Mouse (Mus musculus) hindbrain, embryonic 14.5 days (tissue): ENCODE results near the gene Prr15l. TPM values are rescaled to one million over a fixed set of nuclear protein-coding genes. Genes with fewer than 3 reads are reported as not detected.
A peak's percentile ranks its signal among the peaks of the same experiment; 100 is the strongest.

Source experiments
- ATAC-seq: fragments of 200-750 bp; cut with Nextera tagmentation; 2 replicates; pipeline ENCODE4 v1.8.0; 2017; ENCODE audit warnings: moderate number of reproducible peaks, mild to moderate bottlenecking, moderate TSS enrichment, moderate library complexity; ENCODE audit not compliant: low FRiP score
- DNase-seq: peaks from one replicate; pipeline ENCODE4 v3.0.0-alpha.2; 2015; ENCODE audit warnings: low spot score
- H3K27ac ChIP-seq: fragments of 300-500 bp; sonication (generic); 2 replicates; pipeline ENCODE4 v1.5.1; 2014; ENCODE audit warnings: mild to moderate bottlenecking, moderate library complexity
- H3K27me3 ChIP-seq: fragments of 300-500 bp; sonication (generic); 2 replicates; pipeline ENCODE4 v1.6.1; 2014; ENCODE audit warnings: mild to moderate bottlenecking, low read length, mixed read lengths; ENCODE audit not compliant: control insufficient read depth, insufficient read depth
- H3K36me3 ChIP-seq: fragments of 300-500 bp; sonication (generic); replicated peaks from 2 replicates; pipeline ENCODE4 v1.6.1; 2014; ENCODE audit not compliant: control insufficient read depth, insufficient read depth
- H3K4me1 ChIP-seq: fragments of 300-500 bp; sonication (generic); replicated peaks from 2 replicates; pipeline ENCODE4 v1.6.1; 2014; ENCODE audit warnings: antibody characterized with exemption, low read length, mixed read lengths; ENCODE audit not compliant: control insufficient read depth, insufficient read depth
- H3K4me2 ChIP-seq: fragments of 300-500 bp; sonication (generic); replicated peaks from 2 replicates; pipeline ENCODE4 v1.6.1; 2014; ENCODE audit warnings: mild to moderate bottlenecking, moderate library complexity
- H3K4me3 ChIP-seq: fragments of 300-500 bp; sonication (generic); replicated peaks from 2 replicates; pipeline ENCODE4 v1.5.1; 2014; ENCODE audit warnings: mild to moderate bottlenecking, low read length
- H3K9ac ChIP-seq: fragments of 300-500 bp; sonication (generic); 2 replicates; pipeline ENCODE4 v1.6.1; 2014
- H3K9me3 ChIP-seq: fragments of 300-500 bp; sonication (generic); 2 replicates; pipeline ENCODE4 v1.6.1; 2016; ENCODE audit warnings: low read length; ENCODE audit not compliant: control insufficient read depth
- WGBS: fragments of 180-500 bp; shearing (Covaris S2); extraction: QIAGEN DNeasy Blood & Tissue Kit; methylation state at CpG from one replicate; pipeline ENCODE4 v1.1.7; 2014; 5-methylcytosine and 5-hydroxymethylcytosine counted together
- polyA plus RNA-seq: library from polyadenylated mRNA; unstranded; fragments of >200 nt; fragmentation: Nextera tagmentation; extraction: Ambion mirVana; gene quantifications from 2 replicates; pipeline ENCODE4 v1.2.1, GENCODE M21; 2014

Gene Prr15l
- polyA plus RNA-seq, 1 experiment from 2014 or later: 0.16 TPM

DNA sequence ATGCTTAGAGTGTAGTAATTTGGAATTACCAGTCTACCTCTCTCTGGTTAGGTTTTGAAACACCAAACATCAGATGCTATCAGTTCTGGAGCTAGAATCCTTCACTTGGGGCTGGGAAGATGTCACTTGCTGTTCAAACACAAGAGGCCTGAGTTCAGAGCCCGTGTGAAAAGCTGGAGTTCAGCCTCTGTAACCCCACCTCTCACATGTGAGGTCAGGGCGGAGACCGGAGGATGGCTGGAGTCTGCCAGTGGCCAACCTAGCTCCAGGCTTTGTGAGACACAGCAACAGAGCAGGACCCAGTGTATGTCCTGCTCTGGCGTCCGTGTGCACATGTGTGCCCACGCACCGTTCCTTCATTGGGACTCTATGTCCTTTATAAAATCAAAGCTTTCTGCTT, 51.4 kb downstream of the Prr15l start:
- DNase-seq: no peak
- H3K4me3 ChIP-seq: no peak overlapping the region
- no peak overlapping the region for H3K9ac ChIP-seq
- H3K4me1 ChIP-seq: peaks cover 18% of the 10 kb centered on the region
- no peaks in the 10 kb centered on the region; the same call in 1 of the 2 replicates for H3K27me3 ChIP-seq
- no peak overlapping the region for H3K4me2 ChIP-seq
- H3K36me3 ChIP-seq: no peaks in the 10 kb centered on the region
- H3K27ac ChIP-seq: no peak overlapping the region
- WGBS: 82% methylated on average over 7 of the region's 7 CpGs
- H3K9me3 ChIP-seq: no peaks in the 10 kb centered on the region
- ATAC-seq: no peak

DNA sequence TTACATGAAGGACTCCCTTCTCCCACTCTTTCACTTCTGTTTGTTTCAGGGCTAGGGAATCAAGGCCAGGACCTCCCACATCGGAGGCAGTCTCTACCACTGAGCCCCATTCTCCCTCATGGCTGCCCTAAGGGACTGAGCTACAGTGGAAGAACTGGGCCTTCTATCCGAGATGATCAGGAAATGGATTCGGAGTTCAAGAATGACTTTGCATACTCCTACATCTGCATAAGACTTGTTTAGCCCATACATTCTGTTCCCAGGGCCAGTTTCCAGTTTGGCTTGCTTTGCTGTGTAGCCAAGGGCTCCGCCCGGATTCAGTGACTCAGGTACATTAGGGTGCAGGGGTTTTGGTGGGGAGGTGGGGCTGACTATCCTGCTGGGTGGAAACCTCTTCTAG, 52.1 kb downstream of the Prr15l start:
- Histone ChIP-seq H3K9ac (no peak overlapping the region), H3K4me1 (peaks cover 18% of the 10 kb centered on the region), H3K27ac (no peak overlapping the region), H3K27me3 (no peaks in the 10 kb centered on the region; the same call in none of the 2 replicates), H3K36me3 (no peaks in the 10 kb centered on the region), H3K4me3 (no peak overlapping the region), H3K9me3 (no peaks in the 10 kb centered on the region), H3K4me2 (no peak overlapping the region)
- WGBS: 80% methylated on average over 5 of the region's 5 CpGs
- DNase-seq: no peak
- ATAC-seq: no peak

DNA sequence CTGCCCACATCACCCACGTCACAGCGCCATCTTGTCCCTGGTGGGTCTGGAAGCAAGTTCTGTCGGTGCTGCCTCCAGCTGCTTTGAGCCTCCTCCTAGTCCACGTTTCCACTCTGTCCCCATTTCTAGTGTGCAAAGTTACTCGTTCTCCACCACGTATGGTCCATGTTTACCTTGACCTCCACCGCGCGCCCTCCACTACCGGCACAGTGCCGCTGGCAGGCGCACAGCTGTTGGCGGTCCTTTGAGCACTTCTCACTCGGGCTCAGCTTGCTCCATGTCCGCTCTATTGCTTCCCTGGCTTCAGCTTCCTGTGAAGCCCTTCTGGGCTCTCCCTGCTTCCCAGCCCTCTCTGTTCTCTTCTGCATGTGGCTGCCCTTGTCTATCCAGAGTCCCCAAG, 53.6 kb downstream of the Prr15l start:
- H3K4me1 ChIP-seq: peaks cover 6% of the 10 kb centered on the region
- no peak overlapping the region for H3K4me3 ChIP-seq
- H3K9ac ChIP-seq: no peak overlapping the region
- H3K27me3 ChIP-seq: peaks cover 3% of the 10 kb centered on the region
- H3K9me3 ChIP-seq: no peaks in the 10 kb centered on the region
- H3K27ac ChIP-seq: no peak overlapping the region
- no peak for DNase-seq
- WGBS: 81% methylated on average over 15 of the region's 15 CpGs
- ATAC-seq: no peak
- H3K36me3 ChIP-seq: no peaks in the 10 kb centered on the region
- no peak overlapping the region for H3K4me2 ChIP-seq

DNA sequence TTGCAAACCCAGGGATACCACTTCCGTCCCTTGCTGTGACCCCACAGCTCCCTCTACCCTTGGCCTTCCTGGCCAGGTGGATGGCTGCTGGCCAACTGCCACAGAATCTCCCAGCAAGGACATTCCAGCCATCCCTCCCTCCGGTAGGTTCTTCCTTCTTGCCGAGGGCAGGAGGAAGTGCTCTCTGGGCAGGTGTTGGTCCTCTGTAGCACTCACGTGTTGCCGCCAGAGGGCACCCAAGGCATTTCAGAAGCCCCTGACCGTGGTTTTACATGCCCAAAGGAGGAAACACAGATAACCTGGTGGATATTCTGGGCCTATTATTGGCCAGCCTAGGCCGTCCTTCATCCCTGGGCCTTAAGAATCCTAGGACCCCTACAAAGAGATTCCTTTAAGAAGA, 54.5 kb downstream of the Prr15l start:
- Histone ChIP-seq H3K36me3 (no peaks in the 10 kb centered on the region), H3K9ac (0 out of 2 replicates have a peak overlapping the region, but pooled peaks have one; percentile 17), H3K27ac (no peak overlapping the region), H3K4me1 (peaks cover 6% of the 10 kb centered on the region; the same call in 1 of the 2 replicates), H3K4me2 (peak overlapping the region; percentile 3; the same call in 1 of the 2 replicates), H3K4me3 (no peak overlapping the region), H3K27me3 (peaks cover 11% of the 10 kb centered on the region), H3K9me3 (no peaks in the 10 kb centered on the region)
- DNase-seq: peak; percentile 83
- ATAC-seq: no peak
- 4% methylated on average over 7 of the region's 7 CpGs for WGBS

DNA sequence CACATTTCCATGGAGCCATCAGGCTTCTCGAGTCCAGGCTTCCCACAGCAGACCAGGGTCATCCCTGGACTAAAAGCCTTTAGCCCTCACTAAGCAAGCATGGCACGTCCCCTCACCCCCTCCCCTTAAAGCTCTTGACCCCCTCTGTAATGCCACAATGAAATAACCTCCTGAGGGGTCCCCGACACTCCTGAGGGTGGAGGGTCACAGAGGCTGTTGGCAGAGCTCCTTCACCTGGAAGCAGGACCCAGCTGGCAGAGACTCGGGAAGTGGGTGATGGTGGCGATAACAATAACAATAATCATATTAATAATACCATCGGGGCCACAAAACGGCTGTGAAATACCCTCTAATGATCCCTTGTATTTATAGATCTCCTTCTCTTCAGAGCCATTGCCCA, 55.0 kb downstream of the Prr15l start, which contains the start of gene Sp2:
Gene Sp2 (minus strand): TSS at position 101 of the 400 bp plus-strand sequence.
- Histone ChIP-seq H3K4me2 (peak within 1 kb of the TSS; percentile 3; the same call in 1 of the 2 replicates), H3K27ac (no peak within 1 kb of the TSS), H3K4me1 (peaks cover 9% of the 10 kb centered on the region; the same call in 1 of the 2 replicates), H3K9me3 (no peaks in the 10 kb centered on the region), H3K9ac (0 out of 2 replicates have a peak within 1 kb of the TSS, but pooled peaks have one; percentile 17), H3K27me3 (peaks cover 13% of the 10 kb centered on the region), H3K4me3 (no peak within 1 kb of the TSS), H3K36me3 (no peaks in the 10 kb centered on the region)
- ATAC-seq (no peak), DNase-seq (no peak)
- WGBS: 77% methylated on average over 7 of the region's 7 CpGs

DNA sequence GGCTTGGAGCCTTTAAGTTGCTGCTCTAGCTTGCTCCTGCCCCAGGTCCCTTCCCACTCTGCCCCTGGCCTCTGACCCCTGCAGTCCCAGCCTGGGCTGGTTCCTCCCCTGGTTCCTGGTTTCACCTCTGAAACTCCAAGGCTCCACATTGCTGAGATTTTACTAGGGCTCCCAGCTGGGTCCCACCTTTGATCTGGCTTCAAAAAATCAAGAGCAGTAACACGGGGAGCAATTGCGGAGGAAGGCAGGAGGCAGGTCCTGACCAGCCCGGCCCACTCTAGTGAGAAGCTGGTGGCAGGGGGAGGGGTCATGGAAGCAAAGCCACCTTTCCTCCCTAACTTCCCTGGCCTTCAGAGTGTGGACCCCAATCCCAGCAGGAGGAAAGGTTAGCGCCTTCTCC, 57.0 kb downstream of the Prr15l start:
- no peak overlapping the region for H3K4me2 ChIP-seq
- H3K27me3 ChIP-seq: peaks cover 16% of the 10 kb centered on the region
- no peak for ATAC-seq

DNA sequence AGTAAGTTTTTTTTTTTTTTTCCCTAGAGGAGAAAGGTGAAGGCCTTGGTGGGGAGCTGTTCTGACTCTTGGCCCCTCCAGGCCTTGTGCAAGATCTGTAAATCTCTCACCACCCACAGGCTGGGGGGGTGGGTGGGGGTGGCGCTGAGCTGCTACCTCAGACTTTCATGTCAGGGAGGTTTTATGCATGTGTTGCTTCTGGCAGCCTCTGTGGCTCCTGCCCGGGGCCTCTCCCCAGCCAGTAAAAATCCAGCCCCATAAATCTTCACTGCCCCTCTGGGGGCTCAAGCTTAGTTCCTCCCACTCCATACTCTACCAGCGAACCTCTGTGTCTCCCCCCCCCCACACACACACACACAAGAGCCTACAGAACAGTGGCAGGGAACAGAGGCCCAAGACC, 58.6 kb downstream of the Prr15l start:
- 53% methylated on average over 3 of the region's 3 CpGs for WGBS
- peaks cover 16% of the 10 kb centered on the region for H3K27me3 ChIP-seq
- no peak for DNase-seq
- H3K27ac ChIP-seq: no peak overlapping the region
- no peak for ATAC-seq
- no peak overlapping the region for H3K4me2 ChIP-seq
- no peak overlapping the region for H3K9ac ChIP-seq
- H3K4me3 ChIP-seq: no peak overlapping the region
- H3K4me1 ChIP-seq: peaks cover 4% of the 10 kb centered on the region; the same call in 1 of the 2 replicates
- H3K36me3 ChIP-seq: no peaks in the 10 kb centered on the region
- H3K9me3 ChIP-seq: no peaks in the 10 kb centered on the region

More for the DNA sequence above, 57.0 kb downstream of the Prr15l start:
- WGBS: 14% methylated on average over 4 of the region's 4 CpGs
- no peaks in the 10 kb centered on the region for H3K36me3 ChIP-seq
- no peak overlapping the region for H3K27ac ChIP-seq
- DNase-seq: no peak
- H3K4me1 ChIP-seq: peaks cover 4% of the 10 kb centered on the region; the same call in 1 of the 2 replicates
- no peak overlapping the region for H3K9ac ChIP-seq
- no peak overlapping the region for H3K4me3 ChIP-seq
- no peaks in the 10 kb centered on the region for H3K9me3 ChIP-seq

Other genes with a start within 250 kb of the Prr15l start
- gene Snx11, start 150.5 kb upstream of the Prr15l start, polyA plus RNA-seq: 37.9 and 42.5 TPM in 2 replicates
- gene Cbx1, start 139.0 kb upstream of the Prr15l start, polyA plus RNA-seq: 52.5 and 57.7 TPM in 2 replicates
- gene Nfe2l1, start 98.1 kb upstream of the Prr15l start, polyA plus RNA-seq: 49.3 and 54.7 TPM in 2 replicates
- gene Copz2, start 78.2 kb upstream of the Prr15l start, polyA plus RNA-seq: 23.1 and 29.7 TPM in 2 replicates
- gene Cdk5rap3, start 11.6 kb upstream of the Prr15l start, polyA plus RNA-seq: 74.0 and 77.8 TPM in 2 replicates
- gene Pnpo, start 15.9 kb downstream of the Prr15l start, polyA plus RNA-seq: 27.5 and 28.9 TPM in 2 replicates
- 14.4 and 14.9 TPM in 2 replicates for gene Sp2, start 54.9 kb downstream of the Prr15l start, polyA plus RNA-seq
- gene Sp6, start 85.3 kb downstream of the Prr15l start, polyA plus RNA-seq: 0.09 and 0.16 TPM in 2 replicates
- 11.5 and 12.7 TPM in 2 replicates for gene Scrn2, start 101.8 kb downstream of the Prr15l start, polyA plus RNA-seq
- gene Lrrc46, start 113.3 kb downstream of the Prr15l start, polyA plus RNA-seq: 2.6 and 4.3 TPM in 2 replicates
- 60.5 TPM in 2 replicates for gene Mrpl10, start 113.5 kb downstream of the Prr15l start, polyA plus RNA-seq
- 6.3 and 7.9 TPM in 2 replicates for gene Osbpl7, start 122.5 kb downstream of the Prr15l start, polyA plus RNA-seq
- gene Tbx21, start 187.2 kb downstream of the Prr15l start, polyA plus RNA-seq: not detected in 2 replicates
- 9.3 and 10.8 TPM in 2 replicates for gene Tbkbp1, start 223.4 kb downstream of the Prr15l start, polyA plus RNA-seq